Mouse (Mus musculus): ENCODE data around the gene Col13a1. TPM values are rescaled to one million over a fixed set of nuclear protein-coding genes. Genes with fewer than 3 reads are reported as not detected.

Gene Col13a1
- total and polyA plus RNA-seq, 3 experiments = not detected

DNA sequence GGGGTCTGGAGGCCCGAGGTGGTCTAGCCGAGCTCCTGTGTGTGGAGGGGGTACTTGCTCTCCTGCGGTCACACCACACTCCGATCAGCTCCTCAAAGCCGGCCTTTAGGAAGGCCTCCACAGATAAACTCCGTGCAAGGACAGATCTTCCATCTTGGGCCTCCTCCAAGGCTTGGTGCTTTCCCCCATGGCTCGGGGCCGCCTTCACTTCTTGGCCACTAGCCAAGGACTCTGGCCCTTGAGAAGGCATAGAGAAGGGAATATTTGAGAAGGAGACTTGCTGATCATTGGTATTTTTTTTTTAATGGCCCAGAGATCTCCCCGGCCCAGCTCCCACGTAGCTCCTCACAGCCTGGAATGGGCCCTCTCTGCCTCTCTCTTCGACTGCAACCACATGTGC lies 146.2 kb downstream of the Col13a1 start:
- TF ChIP-seq CHD1 (IDR thresholded peaks at IDR 0.05; ENCODE audit: low read depth, low read length) (no peak), JUN (IDR thresholded peaks at IDR 0.05; ENCODE audit: insufficient read depth, low read depth, low read length) (no peak), USF2 (conservative IDR thresholded peaks at IDR 0.05; ENCODE audit: low read depth, low read length) (no peak), MXI1 (IDR thresholded peaks at IDR 0.05; ENCODE audit: low read depth, low read length) (no peak), ZKSCAN1 (IDR thresholded peaks at IDR 0.05; ENCODE audit: borderline replicate concordance, low read depth, low read length) (no peak), POLR2AphosphoS2 (IDR thresholded peaks at IDR 0.05; ENCODE audit: low read depth, low read length) (no peak), SIN3A (IDR thresholded peaks at IDR 0.05; ENCODE audit: low read length) (no peak), UBTF (IDR thresholded peaks at IDR 0.05; ENCODE audit: low read depth, low read length) (no peak), ZNF384 (IDR thresholded peaks at IDR 0.05; ENCODE audit: low read depth, low read length) (no peak), PAX5 (IDR thresholded peaks at IDR 0.05; ENCODE audit: low read length) (no peak), RAD21 (IDR thresholded peaks at IDR 0.05; ENCODE audit: low read depth, low read length) (no peak), EP300 (IDR thresholded peaks at IDR 0.05; ENCODE audit: low read length) (no peak), BHLHE40 (IDR thresholded peaks at IDR 0.05; ENCODE audit: low read depth, low read length) (no peak)
- no peaks in the 10 kb centered on the region for H3K36me3 ChIP-seq (replicated peaks in 1 of 2; ENCODE audit: control insufficient read depth in 1 of 2, insufficient read depth in 1 of 2, low read length in 1 of 2)
- H3K9ac ChIP-seq (ENCODE audit: insufficient read depth, low read depth) = no peak overlapping the region
- no peak for DNase-seq (ENCODE audit: extremely low read depth)
- no peaks in the 10 kb centered on the region for H3K79me2 ChIP-seq (replicated peaks; ENCODE audit: control insufficient read depth, extremely low read depth, insufficient read depth, poor library complexity, severe bottlenecking)
- no peaks in the 10 kb centered on the region for H3K9me3 ChIP-seq (replicated peaks; ENCODE audit: low read length)
- H3K4me1 ChIP-seq (ENCODE audit: control insufficient read depth in 1 of 2, insufficient read depth in 2 of 2) = peaks cover 6 to 35% of the 10 kb centered on the region in 2 experiments
- dilution Hi-C loops (cut with MboI; ENCODE audit: extremely low pct_ligation_motif_present, extremely low pct_unique_long_range_greater_than_20kb, low sequenced_read_pairs) = no loop called here
- H3K27ac ChIP-seq (ENCODE audit: insufficient read depth, low read depth) = no peak overlapping the region
- no peak overlapping the region for H3K4me3 ChIP-seq (replicated peaks in 1 of 3; ENCODE audit: low read depth in 2 of 3, low read length in 2 of 3, poor library complexity in 1 of 3)
- no peak overlapping the region for H3K4me2 ChIP-seq (ENCODE audit: insufficient read depth, low read depth, poor library complexity, severe bottlenecking)
- in situ Hi-C loops (cut with MboI; ENCODE audit: low pct_ligation_motif_present, low pct_unique_long_range_greater_than_20kb, low sequenced_read_pairs) = loop anchor here (25.0 kb wide), 1 partner anchor 555 kb away; the partner anchor contains the start of gene Hk1
- H3K27me3 ChIP-seq (replicated peaks) = no peaks in the 10 kb centered on the region

DNA sequence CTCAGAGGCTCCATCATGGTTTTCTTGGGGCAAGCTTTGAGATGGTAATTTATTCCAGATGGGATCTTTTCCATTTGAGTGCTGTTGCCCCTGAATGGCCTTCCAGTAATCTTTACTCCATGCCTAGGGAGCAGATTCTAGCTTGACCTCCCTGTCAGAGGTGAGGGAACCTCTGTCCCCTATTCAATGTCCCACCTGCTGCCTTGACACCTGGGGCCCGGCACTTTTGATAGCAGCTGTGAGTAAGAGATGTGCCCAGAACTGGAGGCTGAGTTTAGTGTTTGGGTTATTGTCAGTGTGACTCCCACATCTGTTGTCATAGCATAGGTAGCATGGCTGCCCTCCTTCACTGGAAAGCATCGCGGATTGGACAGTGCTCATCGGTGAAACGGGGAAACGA lies 147.2 kb downstream of the Col13a1 start:
- H3K4me1 ChIP-seq (ENCODE audit: control insufficient read depth in 1 of 2, insufficient read depth in 2 of 2) = peaks cover 10 to 44% of the 10 kb centered on the region in 2 experiments
- dilution Hi-C loops (cut with MboI; ENCODE audit: extremely low pct_ligation_motif_present, extremely low pct_unique_long_range_greater_than_20kb, low sequenced_read_pairs) (no loop called here), in situ Hi-C loops (cut with MboI; ENCODE audit: low pct_ligation_motif_present, low pct_unique_long_range_greater_than_20kb, low sequenced_read_pairs) (loop anchor here (25.0 kb wide), 1 partner anchor 556 kb away; the partner anchor contains the start of gene Hk1)
- no peak overlapping the region for H3K9ac ChIP-seq (ENCODE audit: insufficient read depth, low read depth)
- H3K27me3 ChIP-seq (replicated peaks) = no peaks in the 10 kb centered on the region
- H3K36me3 ChIP-seq (replicated peaks in 1 of 2; ENCODE audit: control insufficient read depth in 1 of 2, insufficient read depth in 1 of 2, low read length in 1 of 2) = no peaks in the 10 kb centered on the region
- H3K27ac ChIP-seq (ENCODE audit: insufficient read depth, low read depth) = no peak overlapping the region
- H3K4me2 ChIP-seq (ENCODE audit: insufficient read depth, low read depth, poor library complexity, severe bottlenecking) = no peak overlapping the region
- no peak overlapping the region for H3K4me3 ChIP-seq (replicated peaks in 1 of 3; ENCODE audit: low read depth in 2 of 3, low read length in 2 of 3, poor library complexity in 1 of 3)
- no peaks in the 10 kb centered on the region for H3K9me3 ChIP-seq (replicated peaks; ENCODE audit: low read length)
- H3K79me2 ChIP-seq (replicated peaks; ENCODE audit: control insufficient read depth, extremely low read depth, insufficient read depth, poor library complexity, severe bottlenecking) = no peaks in the 10 kb centered on the region
- TF ChIP-seq USF2 (conservative IDR thresholded peaks at IDR 0.05; ENCODE audit: low read depth, low read length) (no peak), CHD1 (IDR thresholded peaks at IDR 0.05; ENCODE audit: low read depth, low read length) (no peak), BHLHE40 (IDR thresholded peaks at IDR 0.05; ENCODE audit: low read depth, low read length) (no peak), RAD21 (IDR thresholded peaks at IDR 0.05; ENCODE audit: low read depth, low read length) (no peak), MEF2A (IDR thresholded peaks at IDR 0.05; ENCODE audit: borderline replicate concordance, low read depth, low read length) (no peak), E2F4 (IDR thresholded peaks at IDR 0.05; ENCODE audit: insufficient replicate concordance, low read depth, low read length) (no peak), JUND (conservative IDR thresholded peaks at IDR 0.05; ENCODE audit: low read depth, low read length) (no peak), TBP (conservative IDR thresholded peaks at IDR 0.05; ENCODE audit: low read depth, low read length) (no peak), GABPA (IDR thresholded peaks at IDR 0.05; ENCODE audit: insufficient replicate concordance, low read depth, low read length) (no peak), CTCF (conservative IDR thresholded peaks at IDR 0.05 in 1 of 2, IDR thresholded peaks at IDR 0.05 in 1 of 2; ENCODE audit: low read depth in 2 of 2, low read length in 2 of 2) (no peak), UBTF (IDR thresholded peaks at IDR 0.05; ENCODE audit: low read depth, low read length) (no peak), MAX (IDR thresholded peaks at IDR 0.05; ENCODE audit: low read length) (no peak), MAZ (IDR thresholded peaks at IDR 0.05; ENCODE audit: low read depth, low read length) (no peak)
- DNase-seq (ENCODE audit: extremely low read depth) = no peak
